10 mouse cellular contexts compared by ENCODE assay signal in the genomic region with DNA sequence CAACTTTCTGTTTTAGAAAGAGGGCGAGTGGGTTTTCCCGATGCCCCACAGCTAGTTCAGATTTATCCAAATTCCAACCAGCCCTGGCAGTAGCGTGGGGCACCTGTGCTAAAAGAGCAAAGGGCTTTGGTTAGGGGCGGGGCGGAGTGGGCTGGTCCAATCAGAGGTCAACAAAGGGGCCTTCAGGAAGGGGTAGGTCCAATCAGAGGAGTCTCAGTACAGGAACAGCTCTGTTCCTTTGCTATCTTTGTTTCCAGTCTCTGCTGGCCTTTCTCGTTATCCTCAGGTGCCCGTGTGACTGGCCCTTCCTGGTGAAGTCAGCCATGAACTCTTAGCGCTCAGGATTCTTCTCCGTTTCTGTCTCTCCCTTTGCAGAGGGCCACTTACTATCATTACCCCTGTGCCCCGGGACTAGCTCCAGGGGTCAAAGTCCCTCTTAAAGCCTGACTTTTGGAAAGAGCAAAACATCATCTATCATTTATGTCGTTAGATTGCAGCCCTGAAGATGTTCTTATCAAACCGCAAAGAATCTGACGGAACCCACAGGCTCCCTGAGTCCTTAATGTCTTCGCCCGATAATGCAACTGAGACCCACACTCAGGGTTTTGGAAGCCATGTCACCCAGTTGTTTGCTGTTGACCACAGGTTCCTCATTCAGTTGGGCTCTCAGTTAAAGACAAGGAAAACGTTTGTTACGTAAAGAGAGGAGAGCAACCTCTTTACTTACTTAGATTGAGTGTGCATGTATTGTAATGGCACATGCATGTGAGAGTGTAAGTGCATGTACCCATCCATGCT. TPM values are rescaled to one million over a fixed set of nuclear protein-coding genes. Genes with fewer than 3 reads are reported as not detected.
A peak's percentile ranks its signal among the peaks of the same experiment; 100 is the strongest.
DNase-seq lines count a peak whose midpoint lies in the region; ATAC-seq and TF ChIP-seq lines count a peak whose summit lies in the region.
"Had no signal": no experiment of that assay in that cellular context is flagged by ENCODE, and none has a peak within 500 bp of the region (broad histone marks: within the 10 kb centered on the region; RNA-seq: fewer than 3 reads in every experiment).

No protein-coding gene starts in this region.

- ATAC-seq in lung, embryonic 14.5 days (ENCODE audit: insufficient read depth), result no peak
- ATAC-seq in liver, embryonic 15.5 days (ENCODE audit: insufficient read depth), result peak; percentile 54; the same call in 1 of the 2 replicates
- ATAC-seq in forebrain, embryonic 11.5 days (replicated peaks; ENCODE audit: low FRiP score), result no peak
- no peak for ATAC-seq in forebrain, embryonic 16.5 days
- ATAC-seq: midbrain, embryonic 16.5 days had no signal

- no peak for TF ChIP-seq CTCF in lung, embryonic 14.5 days (IDR thresholded peaks at IDR 0.05; ENCODE audit: low read depth)

- no peaks in the 10 kb centered on the region for H3K36me3 ChIP-seq in lung, embryonic 14.5 days (ENCODE audit: insufficient read depth)
- H3K36me3 ChIP-seq in liver, embryonic 15.5 days (replicated peaks), result no peaks in the 10 kb centered on the region
- H3K36me3 ChIP-seq in forebrain, embryonic 11.5 days (ENCODE audit: control insufficient read depth, insufficient read depth, low read length), result no peaks in the 10 kb centered on the region
- H3K36me3 ChIP-seq in forebrain, embryonic 16.5 days (ENCODE audit: control insufficient read depth, insufficient read depth), result no peaks in the 10 kb centered on the region

- DNase-seq in lung, embryonic 14.5 days, result no peak
- DNase-seq in lung, postnatal 25 days (ENCODE audit: low spot score), result no peak
- peak; percentile 73 for DNase-seq in kidney, adult 18-20 months
- DNase-seq in thymus, postnatal 10 days (ENCODE audit: low spot score in 2 of 2), result peak; percentile 28
- no peak for DNase-seq in forebrain, embryonic 11.5 days (ENCODE audit: low spot score)
- DNase-seq in cerebellum, adult 9-11 months, result no peak

- H3K27ac ChIP-seq in lung, embryonic 14.5 days (ENCODE audit: low read depth), result peak overlapping the region; percentile 30; the same call in 1 of the 2 replicates
- no peak overlapping the region for H3K27ac ChIP-seq in liver, embryonic 15.5 days (replicated peaks)
- no peak overlapping the region for H3K27ac ChIP-seq in forebrain, embryonic 11.5 days (ENCODE audit: low read depth, low read length)
- no peak overlapping the region for H3K27ac ChIP-seq in forebrain, embryonic 16.5 days (ENCODE audit: low read length)

- H3K4me3 ChIP-seq in lung, embryonic 14.5 days (ENCODE audit: low read depth, low read length), result no peak overlapping the region
- no peak overlapping the region for H3K4me3 ChIP-seq in liver, embryonic 15.5 days (replicated peaks)
- H3K4me3 ChIP-seq in forebrain, embryonic 11.5 days (ENCODE audit: low read depth, low read length), result no peak overlapping the region
- no peak overlapping the region for H3K4me3 ChIP-seq in forebrain, embryonic 16.5 days (replicated peaks; ENCODE audit: low read length)
- H3K4me3 ChIP-seq: erythroblast, embryonic 14.5 days had no signal

- H3K4me2 ChIP-seq in lung, embryonic 14.5 days, result no peak overlapping the region
- peak overlapping the region; percentile 40 for H3K4me2 ChIP-seq in liver, embryonic 15.5 days
- no peak overlapping the region for H3K4me2 ChIP-seq in forebrain, embryonic 11.5 days (ENCODE audit: low read depth, low read length, severe bottlenecking)
- H3K4me2 ChIP-seq in forebrain, embryonic 16.5 days (ENCODE audit: low read length), result no peak overlapping the region

- H3K9me3 ChIP-seq in lung, embryonic 14.5 days (ENCODE audit: low read depth, low read length), result no peaks in the 10 kb centered on the region
- H3K9me3 ChIP-seq in liver, embryonic 15.5 days (replicated peaks), result no peaks in the 10 kb centered on the region
- no peaks in the 10 kb centered on the region for H3K9me3 ChIP-seq in forebrain, embryonic 11.5 days (ENCODE audit: control insufficient read depth, low read length)
- no peaks in the 10 kb centered on the region for H3K9me3 ChIP-seq in forebrain, embryonic 16.5 days (ENCODE audit: control insufficient read depth, low read length)

- 56% methylated on average over 17 of the region's 17 CpGs for WGBS in lung, embryonic 14.5 days
- WGBS in liver, embryonic 15.5 days (ENCODE audit: insufficient replicate concordance), result 26% methylated on average over 17 of the region's 17 CpGs
- 67% methylated on average over 17 of the region's 17 CpGs for WGBS in forebrain, embryonic 11.5 days
- WGBS in forebrain, embryonic 16.5 days, result 68% methylated on average over 17 of the region's 17 CpGs

- no peak overlapping the region for H3K9ac ChIP-seq in lung, embryonic 14.5 days
- H3K9ac ChIP-seq in liver, embryonic 15.5 days, result no peak overlapping the region
- no peak overlapping the region for H3K9ac ChIP-seq in forebrain, embryonic 11.5 days (ENCODE audit: low read length)
- no peak overlapping the region for H3K9ac ChIP-seq in forebrain, embryonic 16.5 days (replicated peaks; ENCODE audit: low read depth, low read length)

- no peaks in the 10 kb centered on the region for H3K27me3 ChIP-seq in lung, embryonic 14.5 days (ENCODE audit: insufficient read depth, low read length)
- no peaks in the 10 kb centered on the region for H3K27me3 ChIP-seq in liver, embryonic 15.5 days
- no peaks in the 10 kb centered on the region for H3K27me3 ChIP-seq in forebrain, embryonic 11.5 days (ENCODE audit: control insufficient read depth, insufficient read depth, low read length)
- no peaks in the 10 kb centered on the region for H3K27me3 ChIP-seq in forebrain, embryonic 16.5 days (replicated peaks; ENCODE audit: control insufficient read depth, insufficient read depth, low read length)

- peaks cover 11% of the 10 kb centered on the region for H3K4me1 ChIP-seq in lung, embryonic 14.5 days (ENCODE audit: insufficient read depth)
- H3K4me1 ChIP-seq in liver, embryonic 15.5 days (replicated peaks), result peaks cover 40% of the 10 kb centered on the region
- H3K4me1 ChIP-seq in forebrain, embryonic 11.5 days (replicated peaks; ENCODE audit: control insufficient read depth, insufficient read depth, low read length), result 0 out of 2 replicates have a peak, but pooled peaks cover 10% of the 10 kb centered on the region
- H3K4me1 ChIP-seq in forebrain, embryonic 16.5 days (replicated peaks; ENCODE audit: control insufficient read depth, insufficient read depth, low read length), result no peaks in the 10 kb centered on the region

RNA-seq across cellular contexts. Expression of a gene that starts 30.4 kb away (rescaled TPM):
- polyA plus RNA-seq in lung, embryonic 14.5 days (2014; fragmentation: Nextera tagmentation; extraction: Ambion mirVana), result 85.3 and 89.8 TPM in 2 replicates
- 19.0 and 23.2 TPM in 2 replicates for polyA plus RNA-seq in liver, embryonic 15.5 days (2015; fragmentation: Nextera tagmentation; extraction: Ambion mirVana)
- 5.1 and 5.7 TPM in 2 replicates for polyA plus RNA-seq in forebrain, embryonic 11.5 days (2014; fragmentation: Nextera tagmentation; extraction: Ambion mirVana)
- polyA plus RNA-seq in forebrain, embryonic 16.5 days (2015; fragmentation: Nextera tagmentation; extraction: Ambion mirVana), result 3.0 and 4.2 TPM in 2 replicates
- polyA plus RNA-seq: erythroblast, embryonic 14.5 days had no signal

RNA-seq across cellular contexts. Expression of a gene that starts 49.3 kb away (rescaled TPM):
- polyA plus RNA-seq in lung, embryonic 14.5 days (2014; fragmentation: Nextera tagmentation; extraction: Ambion mirVana), result 11.6 and 12.6 TPM in 2 replicates
- polyA plus RNA-seq in liver, embryonic 15.5 days (2015; fragmentation: Nextera tagmentation; extraction: Ambion mirVana), result 3.1 and 3.4 TPM in 2 replicates
- 10.6 and 12.4 TPM in 2 replicates for polyA plus RNA-seq in forebrain, embryonic 11.5 days (2014; fragmentation: Nextera tagmentation; extraction: Ambion mirVana)
- 4.3 and 5.6 TPM in 2 replicates for polyA plus RNA-seq in forebrain, embryonic 16.5 days (2015; fragmentation: Nextera tagmentation; extraction: Ambion mirVana)

Comparison
In these comparisons a context has a peak if more than half of its experiments do, and no peak if none do; other contexts are left out.
1. DNase-seq: peak in kidney, adult 18-20 months (single experiment) and thymus, postnatal 10 days (2 of 2); none in lung, embryonic 14.5 days (single experiment), lung, postnatal 25 days (single experiment), forebrain, embryonic 11.5 days (single experiment) and cerebellum, adult 9-11 months (single experiment).